Mouse (Mus musculus) gastrocnemius, postnatal 4 days (tissue): ENCODE results near the gene Golt1a. TPM values are rescaled to one million over a fixed set of nuclear protein-coding genes. Genes with fewer than 3 reads are reported as not detected.

Experiments
- DNase-seq, 2 experiments: peaks; one replicate each; pipeline ENCODE4 v3.0.0; 2021 to 2022; ENCODE audit warnings: low spot score in 2 of 2, mixed read lengths in 2 of 2
- long read RNA-seq, 2 experiments: library from polyadenylated mRNA; stranded (forward); transcript quantifications; one replicate each; pipeline ENCODE4 v2.0.0; 2021
- total RNA-seq, 2 experiments: library from RNA; stranded (reverse); gene quantifications; 2 replicates each; pipeline ENCODE4 v1.2.3; 2021

The Golt1a gene
- not detected for total RNA-seq
- long read RNA-seq, experiment 1: 0 reads
- long read RNA-seq, experiment 2: 0 reads

DNA sequence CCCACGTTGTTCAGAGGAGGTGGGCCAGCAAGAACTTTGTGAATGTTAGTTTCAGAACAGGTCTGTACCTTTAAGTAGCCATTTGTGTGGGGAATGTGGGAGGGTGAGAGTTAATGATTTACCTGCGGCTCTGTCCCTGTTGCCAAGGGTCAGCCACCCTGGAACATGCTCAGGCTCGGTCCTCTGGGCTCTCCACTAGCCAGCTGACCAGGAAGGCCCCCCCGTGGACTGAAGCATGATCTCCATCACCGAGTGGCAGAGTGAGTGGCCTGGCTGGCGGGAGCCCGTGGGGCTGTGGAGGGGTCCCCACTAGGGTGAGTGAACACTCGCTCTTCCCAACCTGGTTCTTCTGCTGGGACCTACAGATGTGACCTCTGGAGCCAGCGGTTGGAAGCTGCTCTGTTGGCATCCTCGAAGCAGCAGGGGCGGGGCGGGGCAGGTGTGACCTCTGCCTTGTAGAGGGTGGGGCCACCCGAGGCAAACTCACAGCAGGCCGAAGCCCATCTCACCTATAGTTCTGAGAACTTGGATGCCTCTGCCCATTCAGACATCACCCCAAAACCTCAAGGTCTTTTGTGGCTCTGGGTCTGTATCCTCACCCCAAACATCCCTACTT, at the start of gene Golt1a:
Gene Golt1a, plus strand, starts transcription at position 149 of the 616 bp plus-strand sequence.
- DNase-seq: no peak

DNA sequence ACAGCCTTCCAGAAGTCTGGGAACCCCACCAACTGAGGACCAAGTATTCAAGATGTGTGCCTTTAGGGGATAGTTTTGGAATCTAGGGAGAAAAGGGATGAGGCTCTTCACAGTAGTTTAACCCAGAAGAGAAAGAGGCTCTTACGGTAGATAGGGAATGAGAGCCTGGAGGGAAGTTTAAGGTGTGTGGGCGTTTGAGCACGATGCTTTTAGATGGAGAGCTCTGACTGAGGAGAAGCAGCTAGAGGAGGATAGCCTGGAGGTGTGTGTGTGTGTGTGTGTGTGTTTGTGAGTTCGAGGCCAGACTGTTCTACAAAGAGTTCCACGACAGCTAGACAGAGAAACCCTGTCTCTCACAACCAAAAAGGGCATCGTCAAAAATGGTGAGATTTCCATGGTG, 47.0 kb upstream of the Golt1a start:
- no peak for DNase-seq

DNA sequence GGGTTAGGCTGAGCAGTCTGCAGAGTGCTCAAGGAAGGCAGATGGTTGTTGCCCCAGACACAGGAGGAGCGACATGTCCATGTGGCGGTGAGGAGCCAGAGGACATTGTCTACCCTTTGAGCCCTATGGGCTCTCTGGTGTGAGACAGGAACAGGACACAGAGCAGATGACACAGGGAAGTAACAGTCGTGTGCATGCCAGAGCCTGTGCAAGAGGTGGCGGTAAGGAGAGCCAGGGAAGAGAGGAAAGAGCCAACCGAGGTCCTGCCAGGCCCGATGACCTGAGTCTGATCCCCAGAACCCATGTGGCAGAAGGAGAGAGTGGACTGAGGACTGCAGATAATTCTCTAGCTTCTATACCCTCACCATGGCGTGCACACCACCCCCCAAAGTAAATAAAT, 46.5 kb upstream of the Golt1a start:
- DNase-seq: no peak

DNA sequence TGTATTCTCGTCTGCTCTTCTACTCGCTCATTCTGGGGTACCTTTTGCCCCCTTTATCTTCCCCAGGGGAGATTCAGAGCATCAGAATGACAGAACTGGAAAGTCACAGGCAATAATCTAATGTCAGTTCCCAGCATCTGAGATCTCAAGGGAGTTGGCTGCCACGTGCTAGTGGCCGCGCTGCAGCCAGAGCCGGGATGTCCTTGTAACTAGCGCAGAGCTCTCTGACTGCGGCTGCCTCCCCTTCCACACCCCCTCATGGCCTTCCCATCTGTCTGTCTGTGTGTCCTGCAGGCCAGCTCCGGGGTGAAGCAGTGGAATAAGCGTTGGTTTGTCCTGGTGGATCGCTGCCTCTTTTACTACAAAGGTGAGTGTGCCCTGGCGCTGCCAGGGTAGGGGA, 45.2 kb upstream of the Golt1a start:
- no peak for DNase-seq

DNA sequence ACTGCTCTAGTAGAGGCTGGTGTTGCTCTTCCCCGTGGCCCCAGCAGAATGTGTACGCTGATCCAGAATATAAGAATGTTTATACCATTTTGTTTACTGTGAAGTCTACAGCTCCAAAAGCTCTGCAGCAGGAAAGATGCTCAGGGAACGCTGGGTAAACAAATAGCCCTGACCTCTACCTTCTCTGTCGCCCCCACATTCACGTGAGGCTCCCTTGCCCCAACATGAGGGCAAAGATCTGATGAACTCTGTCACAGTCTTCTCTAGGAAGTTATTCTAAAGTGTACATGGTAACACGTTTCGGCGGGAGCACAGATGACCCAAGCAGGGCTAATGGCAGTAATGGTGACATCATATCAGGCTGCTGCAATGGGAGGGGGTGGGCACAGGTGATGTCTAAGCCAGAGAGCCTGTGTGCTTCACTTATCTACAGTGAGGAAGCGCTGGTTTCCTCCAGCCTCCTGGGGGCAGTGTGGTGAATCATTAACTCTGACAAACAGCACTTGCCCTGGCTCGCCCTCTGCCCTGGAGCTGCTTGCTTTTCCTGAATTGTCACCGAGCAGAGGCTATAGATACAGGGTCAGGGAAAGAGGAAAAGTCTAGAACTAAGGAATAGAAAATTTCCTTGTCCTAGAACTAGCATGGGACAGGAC, 44.4 kb upstream of the Golt1a start:
- no peak for DNase-seq

DNA sequence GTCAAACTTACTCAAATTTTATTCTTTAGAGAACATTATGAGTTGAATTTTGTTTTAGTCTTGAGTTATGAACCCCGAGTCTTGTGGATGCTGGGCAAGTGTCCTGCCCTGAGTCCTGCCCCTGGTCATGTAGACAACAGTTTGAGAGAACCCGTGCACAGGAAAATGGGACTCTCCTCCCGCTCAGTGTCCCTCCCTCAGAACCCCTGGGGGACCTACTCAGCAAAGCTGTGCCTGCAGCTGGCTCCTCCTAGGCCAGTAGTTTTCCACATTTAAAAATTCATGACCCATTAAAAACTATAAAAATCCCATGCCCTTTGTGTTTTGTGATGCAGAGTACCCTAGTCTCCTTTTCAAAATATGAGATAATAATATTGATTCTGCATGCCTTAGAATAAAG, 42.5 kb upstream of the Golt1a start:
- DNase-seq: no peak

DNA sequence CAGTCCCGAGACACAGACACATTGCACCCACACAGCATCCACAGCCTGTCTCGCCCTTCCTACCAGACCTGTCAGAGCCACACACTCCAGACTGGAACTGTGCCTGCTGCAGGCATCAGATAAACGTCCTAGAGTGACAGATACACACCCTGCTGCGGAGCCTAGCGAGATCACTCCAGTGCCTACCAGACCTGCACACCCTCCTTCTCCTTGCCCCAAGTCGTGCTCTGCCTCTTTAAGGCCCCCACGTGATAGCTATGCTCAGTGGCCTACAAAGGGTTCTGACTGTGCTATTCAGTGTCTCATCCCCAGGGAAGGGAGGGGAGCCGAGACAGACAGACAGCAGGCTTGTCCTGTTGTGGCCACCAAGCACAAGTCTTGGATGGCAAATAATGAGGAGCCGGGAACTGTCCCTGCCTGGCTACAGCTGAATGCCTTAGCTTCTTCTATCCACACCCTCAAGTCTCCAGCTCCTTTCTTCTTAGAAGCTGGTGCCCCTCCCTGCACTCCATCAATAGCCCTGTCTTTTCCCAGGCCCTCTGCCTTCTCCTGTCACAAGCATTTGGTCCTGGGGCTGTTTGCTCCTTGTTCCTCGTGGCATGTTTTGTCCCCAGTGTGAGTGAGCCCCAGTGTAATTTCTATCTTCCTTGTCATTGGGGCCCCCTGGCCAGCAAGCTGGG, 41.6 kb upstream of the Golt1a start:
- DNase-seq: no peak

DNA sequence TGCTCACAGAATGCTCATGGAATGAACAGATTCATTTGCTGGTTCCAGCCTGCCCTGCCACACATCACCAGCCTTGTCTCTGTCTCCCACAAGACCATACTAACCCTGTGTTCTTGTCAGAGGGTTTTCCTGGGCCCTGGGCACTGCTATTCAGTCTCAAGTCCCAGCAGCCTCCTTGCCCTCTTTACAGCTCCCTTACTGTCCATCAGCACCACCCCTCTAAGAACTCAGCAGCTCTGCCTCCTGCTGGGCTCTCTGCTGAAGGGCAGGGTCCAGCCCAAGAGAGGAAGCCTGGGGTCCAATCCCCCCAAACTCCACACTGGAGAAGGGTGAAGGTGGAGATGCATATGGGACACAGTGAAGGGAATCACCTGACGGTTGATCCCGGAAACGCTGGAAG, 41.1 kb upstream of the Golt1a start:
- DNase-seq: no peak

DNA sequence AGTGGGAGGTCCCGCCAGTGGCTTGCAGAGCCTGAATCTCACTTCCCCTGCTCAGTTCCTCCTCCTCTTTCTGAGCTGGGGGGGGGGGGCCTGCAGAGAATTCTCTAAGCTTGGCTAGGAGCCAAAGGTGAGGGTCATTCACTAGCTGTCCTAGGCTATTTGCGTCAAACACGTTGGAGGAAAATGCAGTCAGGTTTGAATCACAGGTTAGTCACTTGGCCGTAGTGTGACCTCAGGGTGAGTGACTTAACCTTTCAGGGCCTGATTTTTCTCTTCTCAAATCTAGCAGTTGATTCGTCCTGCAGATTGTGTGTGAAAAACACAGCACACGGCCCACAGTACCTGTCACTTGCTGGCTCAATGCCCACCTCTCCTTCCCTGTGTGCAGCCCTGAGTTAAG, 39.3 kb upstream of the Golt1a start:
- DNase-seq: no peak

DNA sequence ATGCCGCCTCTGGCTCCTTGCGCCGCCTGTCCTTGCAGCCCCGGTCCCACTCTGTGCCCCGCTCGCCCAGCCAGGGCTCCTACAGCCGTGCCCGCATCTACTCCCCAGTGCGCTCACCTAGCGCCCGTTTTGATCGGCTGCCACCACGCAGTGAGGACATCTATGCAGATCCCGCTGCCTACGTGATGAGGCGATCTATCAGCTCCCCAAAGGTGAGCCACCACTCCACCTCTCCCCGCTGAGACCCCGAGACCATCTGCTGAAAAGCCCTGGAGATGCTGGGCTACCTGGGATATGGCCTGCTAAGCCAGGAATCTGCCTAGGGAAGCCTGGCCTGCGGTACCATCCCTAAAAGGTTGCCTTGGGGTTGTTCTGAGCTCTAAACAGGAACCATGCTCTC, 35.4 kb upstream of the Golt1a start:
- DNase-seq: no peak

DNA sequence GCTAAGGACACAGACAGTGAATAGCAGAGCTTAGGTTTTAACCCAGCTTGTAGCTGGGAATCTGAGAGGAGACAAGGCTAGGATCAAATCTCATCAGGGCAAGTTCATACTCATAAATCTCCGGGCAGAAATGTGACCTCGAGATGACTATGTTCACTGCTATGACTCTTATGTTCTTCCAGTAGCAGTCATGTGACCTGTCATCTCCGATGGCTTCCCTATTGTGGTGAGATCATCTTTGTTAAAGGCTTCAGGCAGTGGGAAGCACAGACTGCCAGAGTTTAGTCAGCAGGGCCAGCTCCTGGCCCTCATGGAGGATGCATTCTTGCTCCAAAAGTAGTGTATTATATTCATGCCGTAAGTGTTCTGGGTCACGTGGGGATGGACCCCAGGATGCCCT, 32.6 kb upstream of the Golt1a start:
- DNase-seq: no peak

DNA sequence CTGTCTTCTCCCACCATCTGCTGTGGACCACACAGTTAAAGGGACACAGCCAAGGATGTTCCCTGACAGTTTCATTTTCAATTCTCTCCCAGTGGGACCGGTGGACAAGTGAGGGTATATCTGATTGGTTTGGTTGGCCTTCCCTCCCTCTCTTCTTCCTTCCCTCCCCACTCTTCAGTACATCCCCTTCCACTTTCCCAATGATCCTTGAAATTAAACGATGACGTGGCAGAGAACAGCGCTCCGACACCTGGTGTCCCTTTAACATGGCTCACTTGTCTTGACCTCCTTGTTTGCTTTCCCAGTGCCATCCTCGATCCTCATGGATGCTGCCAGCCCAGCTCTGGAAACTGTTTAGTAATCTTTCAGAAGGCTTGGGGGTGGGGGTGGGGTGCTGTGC, 31.1 kb upstream of the Golt1a start:
- DNase-seq: no peak

DNA sequence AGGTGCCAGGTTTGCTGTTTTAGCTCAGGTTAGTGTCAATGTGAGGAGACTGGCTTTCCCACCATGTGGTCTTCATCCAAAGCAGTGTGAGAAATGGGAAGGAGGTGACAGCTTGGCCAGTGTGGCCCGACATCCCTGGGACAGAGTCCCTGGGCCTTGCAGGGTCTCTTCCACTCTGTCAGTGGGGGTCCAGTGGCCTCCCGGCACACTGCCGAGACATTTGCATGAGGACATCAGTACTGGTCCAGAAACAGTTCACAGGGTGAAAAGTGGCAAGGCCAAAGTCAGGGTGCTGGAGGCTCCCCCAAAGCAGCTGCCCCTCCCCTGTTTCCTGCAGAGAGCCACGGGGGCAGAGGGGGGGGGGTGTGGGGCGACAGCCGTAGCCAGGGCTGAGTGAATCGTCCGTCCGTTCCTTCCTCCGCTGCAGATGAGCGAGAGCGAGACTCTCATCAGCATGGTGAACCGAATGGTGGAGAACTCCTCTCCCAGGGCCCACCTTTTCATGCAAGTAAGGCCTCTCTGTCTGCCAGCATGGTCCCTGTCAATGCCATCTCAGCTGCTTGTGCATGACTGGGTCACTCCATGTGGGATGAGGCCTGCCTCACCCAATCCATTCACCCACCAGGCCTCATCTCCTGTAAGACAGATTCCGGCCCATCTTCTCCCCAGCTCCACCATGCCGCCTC, 30.5 kb upstream of the Golt1a start:
- no peak for DNase-seq

DNA sequence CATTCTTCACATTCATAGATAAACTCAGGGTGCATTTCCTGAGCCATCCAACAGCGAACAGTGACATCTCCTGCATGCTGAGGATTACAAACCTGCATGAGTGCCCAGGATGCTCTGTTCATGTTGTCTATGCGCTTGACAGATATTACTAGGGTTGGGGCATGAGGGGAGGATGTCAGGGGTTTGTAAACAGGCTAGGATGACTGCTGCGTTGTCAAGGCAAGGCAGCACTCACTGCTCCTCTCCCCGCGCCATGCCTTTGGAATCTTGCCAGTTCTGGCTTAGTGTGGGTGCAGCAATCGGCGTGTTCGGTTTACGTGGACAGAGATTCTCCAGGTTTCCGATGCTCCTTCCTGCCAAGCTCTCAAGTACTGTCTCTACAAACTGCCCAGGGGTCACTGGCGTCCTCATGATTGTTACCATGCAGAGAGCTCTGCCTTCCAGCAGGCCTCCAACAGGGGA, 29.9 kb upstream of the Golt1a start:
- no peak for DNase-seq

DNA sequence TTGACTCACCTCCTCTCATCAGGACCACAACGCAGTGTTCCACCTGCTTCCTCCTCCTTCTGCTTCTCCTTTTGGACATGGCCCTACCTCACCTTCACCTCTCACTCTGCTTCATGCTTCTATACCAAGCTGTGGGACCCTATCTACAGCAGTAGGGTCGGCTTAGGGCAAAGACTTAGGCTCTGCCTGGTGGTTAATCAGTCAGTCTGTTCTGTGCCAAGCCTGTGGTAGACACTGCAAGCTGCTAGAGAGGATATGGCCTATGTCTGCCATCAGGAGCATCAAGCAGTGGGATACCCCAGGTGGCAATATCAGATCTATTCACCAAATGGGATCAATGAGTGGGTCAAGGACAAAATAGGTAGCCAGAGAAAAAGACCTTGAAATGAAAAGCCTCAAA, 29.1 kb upstream of the Golt1a start:
- no peak for DNase-seq

DNA sequence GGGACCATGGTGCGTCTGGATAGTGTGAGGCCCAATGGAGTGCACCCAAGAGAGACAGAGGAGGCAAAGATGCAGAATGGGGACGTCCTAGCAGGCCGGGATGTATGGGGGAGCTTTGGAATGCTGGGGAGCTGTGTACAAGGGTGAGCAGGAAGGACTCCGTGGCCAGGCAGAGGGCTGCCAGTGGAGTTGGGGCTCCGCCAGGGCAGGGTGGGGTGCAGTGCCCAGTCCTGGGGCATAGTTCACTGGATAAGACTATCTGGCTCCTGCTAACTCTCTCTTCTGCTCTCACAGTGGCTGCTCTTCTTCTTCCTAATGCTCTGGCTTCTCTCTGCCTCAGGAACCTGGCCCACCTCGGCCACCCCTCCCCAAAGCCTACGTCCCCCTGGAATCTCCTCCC, 23.7 kb upstream of the Golt1a start:
- no peak for DNase-seq

DNA sequence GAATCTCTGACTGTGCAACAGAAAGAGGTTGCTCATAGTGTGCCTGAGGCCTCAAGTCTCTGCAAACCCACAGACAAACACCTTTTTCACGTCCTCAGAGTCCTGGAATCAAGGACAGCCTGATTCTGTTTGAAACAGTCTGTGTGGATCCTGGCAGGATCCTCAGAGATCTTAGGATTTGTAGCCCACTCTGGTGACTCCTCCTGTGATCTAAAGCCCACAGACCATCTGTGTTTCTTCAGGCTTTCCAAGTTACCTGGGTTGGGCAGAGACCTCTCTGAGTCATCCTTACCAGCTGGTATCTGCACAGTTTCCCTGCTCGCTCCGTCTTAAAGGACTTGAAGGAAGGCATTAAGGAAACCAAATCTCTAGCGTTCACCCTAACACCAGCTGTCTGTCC, 22.5 kb upstream of the Golt1a start:
- DNase-seq: no peak

DNA sequence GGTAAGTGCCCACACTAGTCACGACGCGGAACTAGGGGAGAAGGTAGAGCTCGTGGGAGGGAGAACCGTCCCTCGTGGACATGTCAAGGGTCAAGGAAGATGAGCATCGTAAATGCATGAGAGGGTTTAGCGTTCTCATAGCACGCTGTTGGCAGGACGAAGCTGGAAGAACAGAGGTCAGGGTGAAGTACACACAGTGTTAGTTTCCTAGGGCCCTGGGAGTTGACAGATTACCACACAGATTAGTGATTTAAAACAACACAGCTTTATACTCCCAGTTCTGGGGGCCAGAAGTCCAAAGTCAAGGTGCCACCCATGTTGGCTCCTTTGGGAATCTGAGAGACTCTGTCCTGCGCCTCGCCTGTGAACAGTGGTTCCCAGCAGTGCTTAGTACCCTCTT, 21.7 kb upstream of the Golt1a start:
- DNase-seq: no peak

DNA sequence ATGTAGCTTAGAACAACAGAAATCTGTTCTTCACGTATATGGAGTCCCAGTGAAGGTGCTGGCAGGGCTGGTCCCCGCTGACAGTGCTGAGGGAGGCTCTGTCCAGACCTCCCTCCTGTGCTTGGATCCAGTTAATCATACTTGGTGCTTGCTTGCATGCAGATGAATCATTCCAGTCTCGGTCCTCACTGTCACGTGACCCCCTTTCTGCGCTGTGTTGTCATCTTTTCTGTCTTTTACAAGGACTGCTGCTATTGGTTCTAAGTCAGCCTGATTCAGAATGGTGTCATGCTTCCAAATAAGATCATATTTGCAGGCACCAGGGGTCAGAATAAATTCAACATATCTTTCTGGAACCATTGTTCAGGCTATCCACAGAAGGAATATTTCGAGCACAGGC, 17.7 kb upstream of the Golt1a start:
- DNase-seq: no peak

DNA sequence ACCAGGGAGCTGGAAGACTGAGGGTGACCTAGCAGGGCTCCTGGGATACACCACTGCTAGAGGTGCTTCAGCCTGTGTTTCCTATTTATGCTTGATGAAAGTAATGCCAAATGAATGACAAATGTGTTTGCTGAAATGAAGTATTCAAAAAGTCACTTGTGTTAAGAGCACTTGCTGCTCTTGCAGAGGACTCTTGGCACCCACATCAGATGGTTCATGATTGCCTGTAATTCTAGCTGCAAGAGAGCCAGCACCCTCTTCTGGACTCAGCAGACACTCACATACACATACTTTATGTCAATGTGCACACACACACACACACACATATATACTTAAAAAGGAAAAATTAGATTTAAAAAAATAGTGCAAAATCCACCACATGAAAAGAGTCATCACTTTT, 17.0 kb upstream of the Golt1a start:
- DNase-seq: no peak

DNA sequence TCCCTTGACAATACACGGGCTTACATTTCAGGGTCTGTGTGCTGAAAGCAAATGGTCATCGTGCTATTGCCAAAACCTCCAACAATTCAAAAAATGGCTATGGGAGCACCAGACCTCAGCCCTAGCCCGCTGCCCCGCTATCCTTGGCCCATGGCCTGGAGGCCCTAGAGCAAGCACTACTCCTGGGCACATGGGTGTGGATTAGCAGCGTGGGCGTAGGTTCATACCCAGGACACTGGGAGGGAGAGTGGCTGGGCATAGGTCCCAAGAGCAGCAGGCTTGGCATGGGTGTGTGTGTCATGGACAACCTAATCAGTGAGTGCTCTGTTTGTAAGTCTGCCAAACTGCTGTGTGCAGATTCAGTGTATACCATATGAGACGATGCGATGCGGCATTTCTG, 13.2 kb upstream of the Golt1a start:
- no peak for DNase-seq

DNA sequence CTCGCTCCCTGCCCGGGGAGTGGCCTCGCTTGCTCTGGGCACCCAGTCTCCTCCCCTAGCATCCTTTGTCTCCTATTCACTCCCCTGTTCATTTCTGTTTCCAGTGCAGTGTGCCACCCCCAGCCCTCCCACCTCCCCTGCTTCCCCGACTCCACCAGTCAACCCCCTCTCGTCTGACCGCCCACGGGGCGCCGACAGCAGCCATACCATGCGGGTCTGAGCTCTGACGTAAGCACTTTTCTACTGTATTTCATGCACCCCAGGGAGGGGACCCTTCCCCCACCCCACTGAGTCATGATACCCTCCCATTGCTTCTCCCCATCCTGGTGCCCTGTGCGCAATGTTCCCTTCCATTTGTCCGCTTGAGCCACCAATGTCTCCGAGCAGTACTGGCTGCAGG, 10.8 kb upstream of the Golt1a start:
- no peak for DNase-seq
